ENCODE assay signal across 10 mouse cellular contexts in genomic region chr6:113660492-113661352, GRCm38 (mm10). TPM values are rescaled to one million over a fixed set of nuclear protein-coding genes. Genes with fewer than 3 reads are reported as not detected.
DNase-seq lines count a peak whose midpoint lies in the region; ATAC-seq and TF ChIP-seq lines count a peak whose summit lies in the region.
"Had no signal": no experiment of that assay in that cellular context is flagged by ENCODE, and none has a peak within 500 bp of the region (broad histone marks: within the 10 kb centered on the region; RNA-seq: fewer than 3 reads in every experiment).

No protein-coding gene starts in this region.

- no peak for TF ChIP-seq POLR2A in thymus, adult 2 months (IDR thresholded peaks at IDR 0.05; ENCODE audit: control insufficient read depth, extremely low read depth, insufficient read depth, low read length, poor library complexity)

- no peak overlapping the region for H3K4me3 ChIP-seq in thymus, adult 2 months (ENCODE audit: control insufficient read depth, insufficient read depth, low read length)
- H3K4me3 ChIP-seq in liver, embryonic 12.5 days, result no peak overlapping the region
- no peak overlapping the region for H3K4me3 ChIP-seq in stomach, postnatal 0 days (ENCODE audit: low read depth, low read length)
- no peak overlapping the region for H3K4me3 ChIP-seq in hindbrain, embryonic 16.5 days (ENCODE audit: low read length)
- H3K4me3 ChIP-seq: embryonic facial prominence, embryonic 12.5 days; midbrain, embryonic 12.5 days had no signal

- H3K36me3 ChIP-seq in thymus, adult 2 months (ENCODE audit: control insufficient read depth, insufficient read depth, low read length), result no peaks in the 10 kb centered on the region
- peaks cover 7% of the 10 kb centered on the region for H3K36me3 ChIP-seq in liver, embryonic 12.5 days
- H3K36me3 ChIP-seq in stomach, postnatal 0 days (ENCODE audit: control insufficient read depth, insufficient read depth, low read length), result no peaks in the 10 kb centered on the region
- no peaks in the 10 kb centered on the region for H3K36me3 ChIP-seq in hindbrain, embryonic 16.5 days (ENCODE audit: control insufficient read depth, insufficient read depth, low read length)
- H3K36me3 ChIP-seq: embryonic facial prominence, embryonic 12.5 days; midbrain, embryonic 12.5 days had no signal

- TF ChIP-seq EP300 in stomach, postnatal 0 days (optimal IDR thresholded peaks at IDR 0.05), result no peak

- peak; percentile 41 for DNase-seq in adrenal gland, postnatal 10 days
- DNase-seq in adrenal gland, adult 18-20 months (ENCODE audit: low spot score in 2 of 2), result no peak
- no peak for DNase-seq in thymus, adult 2 months
- no peak for DNase-seq in thymus, postnatal 25 days
- no peak for DNase-seq in stomach, postnatal 0 days (ENCODE audit: low spot score)
- DNase-seq in gastrocnemius, adult 18-20 months (ENCODE audit: low spot score), result no peak

- TF ChIP-seq CTCF in thymus, adult 2 months (IDR thresholded peaks at IDR 0.05; ENCODE audit: borderline replicate concordance, control insufficient read depth, extremely low read depth, insufficient read depth, low read length, poor library complexity), result no peak
- no peak for TF ChIP-seq CTCF in stomach, postnatal 0 days (IDR thresholded peaks at IDR 0.05; ENCODE audit: low read depth)

- H3K4me2 ChIP-seq in liver, embryonic 12.5 days, result no peak overlapping the region; the same call in 1 of the 2 replicates
- no peak overlapping the region for H3K4me2 ChIP-seq in stomach, postnatal 0 days (replicated peaks; ENCODE audit: low read depth)
- H3K4me2 ChIP-seq in hindbrain, embryonic 16.5 days (ENCODE audit: low read length), result no peak overlapping the region
- H3K4me2 ChIP-seq: embryonic facial prominence, embryonic 12.5 days; midbrain, embryonic 12.5 days had no signal

- peaks cover 5% of the 10 kb centered on the region for H3K9me3 ChIP-seq in liver, embryonic 12.5 days (replicated peaks)
- H3K9me3 ChIP-seq in stomach, postnatal 0 days (ENCODE audit: control insufficient read depth, low read length), result no peaks in the 10 kb centered on the region
- no peaks in the 10 kb centered on the region for H3K9me3 ChIP-seq in hindbrain, embryonic 16.5 days (ENCODE audit: control insufficient read depth, low read length)
- H3K9me3 ChIP-seq: embryonic facial prominence, embryonic 12.5 days; midbrain, embryonic 12.5 days had no signal

- peak overlapping the region; percentile 40; the same call in 1 of the 2 replicates for H3K27ac ChIP-seq in thymus, adult 2 months (ENCODE audit: control insufficient read depth, insufficient read depth, low read length)
- H3K27ac ChIP-seq in liver, embryonic 12.5 days, result 0 out of 2 replicates have a peak overlapping the region, but pooled peaks have one; percentile 3
- H3K27ac ChIP-seq in stomach, postnatal 0 days (replicated peaks), result peak overlapping the region; percentile 63
- no peak overlapping the region for H3K27ac ChIP-seq in hindbrain, embryonic 16.5 days (ENCODE audit: low read depth, low read length)
- H3K27ac ChIP-seq: embryonic facial prominence, embryonic 12.5 days; midbrain, embryonic 12.5 days had no signal

- no peak for ATAC-seq in liver, embryonic 12.5 days
- ATAC-seq in stomach, postnatal 0 days (ENCODE audit: low FRiP score, low TSS enrichment), result no peak
- ATAC-seq in hindbrain, embryonic 16.5 days, result no peak

- peaks cover 24% of the 10 kb centered on the region for H3K4me1 ChIP-seq in thymus, adult 2 months (replicated peaks; ENCODE audit: control insufficient read depth, insufficient read depth, low read length)
- peaks cover 32% of the 10 kb centered on the region for H3K4me1 ChIP-seq in liver, embryonic 12.5 days
- H3K4me1 ChIP-seq in stomach, postnatal 0 days (replicated peaks; ENCODE audit: control insufficient read depth, insufficient read depth), result no peaks in the 10 kb centered on the region
- H3K4me1 ChIP-seq in hindbrain, embryonic 16.5 days (ENCODE audit: control insufficient read depth, insufficient read depth, low read depth, low read length), result no peaks in the 10 kb centered on the region
- H3K4me1 ChIP-seq: midbrain, embryonic 12.5 days had no signal

- 80% methylated on average over 14 of the region's 14 CpGs for WGBS in thymus, adult 2 months
- 65% methylated on average over 14 of the region's 14 CpGs for WGBS in liver, embryonic 12.5 days (ENCODE audit: insufficient replicate concordance)
- WGBS in stomach, postnatal 0 days, result 58% methylated on average over 14 of the region's 14 CpGs
- 70% methylated on average over 14 of the region's 14 CpGs for WGBS in hindbrain, embryonic 16.5 days

- no peak overlapping the region for H3K9ac ChIP-seq in liver, embryonic 12.5 days
- H3K9ac ChIP-seq in stomach, postnatal 0 days (ENCODE audit: low read length), result no peak overlapping the region
- no peak overlapping the region for H3K9ac ChIP-seq in hindbrain, embryonic 16.5 days (ENCODE audit: low read depth, low read length)
- H3K9ac ChIP-seq: embryonic facial prominence, embryonic 12.5 days; midbrain, embryonic 12.5 days had no signal

- H3K27me3 ChIP-seq in thymus, adult 2 months (ENCODE audit: control insufficient read depth, insufficient read depth, low read length), result no peaks in the 10 kb centered on the region
- no peaks in the 10 kb centered on the region for H3K27me3 ChIP-seq in liver, embryonic 12.5 days (replicated peaks)
- no peaks in the 10 kb centered on the region for H3K27me3 ChIP-seq in stomach, postnatal 0 days (ENCODE audit: control insufficient read depth, insufficient read depth, low read length)
- H3K27me3 ChIP-seq in hindbrain, embryonic 16.5 days (replicated peaks; ENCODE audit: control insufficient read depth, insufficient read depth, low read length), result no peaks in the 10 kb centered on the region
- H3K27me3 ChIP-seq: embryonic facial prominence, embryonic 12.5 days; midbrain, embryonic 12.5 days had no signal

RNA-seq across cellular contexts. Expression of gene Irak2, which starts 22.5 kb away (rescaled TPM):
- 10 to 100 TPM; 15.8 to 23.3 TPM for total RNA-seq in adrenal gland, postnatal 10 days (2021)
- 10 to 100 TPM; 17.1 to 51.5 TPM for total RNA-seq in adrenal gland, adult 18-20 months (2021)
- polyA plus RNA-seq in thymus, adult 2 months (2012; rRNA removed), result 16.5 and 17.8 TPM in 2 replicates
- polyA plus RNA-seq in liver, embryonic 12.5 days (2016; fragmentation: Nextera tagmentation; extraction: Ambion mirVana), result 17.2 and 17.9 TPM in 2 replicates
- polyA plus RNA-seq in stomach, postnatal 0 days (2015; fragmentation: Nextera tagmentation; extraction: Ambion mirVana), result 9.6 and 10.2 TPM in 2 replicates
- polyA plus RNA-seq in hindbrain, embryonic 16.5 days (2015; fragmentation: Nextera tagmentation; extraction: Ambion mirVana), result 2.6 and 2.8 TPM in 2 replicates
- total RNA-seq in gastrocnemius, adult 18-20 months (2021), result 1 to 10 TPM; 4.6 to 9.0 TPM

RNA-seq across cellular contexts. Expression of gene Tatdn2, which starts 36.1 kb away (rescaled TPM):
- 10 to 100 TPM; 53.5 to 58.7 TPM for total RNA-seq in adrenal gland, postnatal 10 days (2021)
- total RNA-seq in adrenal gland, adult 18-20 months (2021), result 10 to 100 TPM; 50.4 to 63.2 TPM
- 35.2 and 35.7 TPM in 2 replicates for polyA plus RNA-seq in thymus, adult 2 months (2012; rRNA removed)
- polyA plus RNA-seq in liver, embryonic 12.5 days (2016; fragmentation: Nextera tagmentation; extraction: Ambion mirVana), result 1.3 TPM in 2 replicates
- polyA plus RNA-seq in stomach, postnatal 0 days (2015; fragmentation: Nextera tagmentation; extraction: Ambion mirVana), result 0.73 and 0.97 TPM in 2 replicates
- polyA plus RNA-seq in hindbrain, embryonic 16.5 days (2015; fragmentation: Nextera tagmentation; extraction: Ambion mirVana), result 0.56 and 1.3 TPM in 2 replicates
- total RNA-seq in gastrocnemius, adult 18-20 months (2021), result 10 to 100 TPM; 38.0 to 47.5 TPM

RNA-seq across cellular contexts. Expression of gene Vhl, which starts 37.0 kb away (rescaled TPM):
- 10 to 100 TPM; 24.7 to 26.3 TPM for total RNA-seq in adrenal gland, postnatal 10 days (2021)
- total RNA-seq in adrenal gland, adult 18-20 months (2021), result 10 to 100 TPM; 20.9 to 21.4 TPM
- 33.5 and 37.9 TPM in 2 replicates for polyA plus RNA-seq in thymus, adult 2 months (2012; rRNA removed)
- 13.9 and 14.8 TPM in 2 replicates for polyA plus RNA-seq in liver, embryonic 12.5 days (2016; fragmentation: Nextera tagmentation; extraction: Ambion mirVana)
- 23.4 and 24.3 TPM in 2 replicates for polyA plus RNA-seq in stomach, postnatal 0 days (2015; fragmentation: Nextera tagmentation; extraction: Ambion mirVana)
- polyA plus RNA-seq in hindbrain, embryonic 16.5 days (2015; fragmentation: Nextera tagmentation; extraction: Ambion mirVana), result 73.0 and 74.5 TPM in 2 replicates
- 1 to 10 TPM; 4.2 to 5.0 TPM for total RNA-seq in gastrocnemius, adult 18-20 months (2021)

RNA-seq across cellular contexts. Expression of gene Brk1, which starts 56.1 kb away (rescaled TPM):
- total RNA-seq in adrenal gland, postnatal 10 days (2021), result 100 to 1,000 TPM; 139 to 159 TPM
- 100 to 1,000 TPM; 150 to 205 TPM for total RNA-seq in adrenal gland, adult 18-20 months (2021)
- 197 and 243 TPM in 2 replicates for polyA plus RNA-seq in thymus, adult 2 months (2012; rRNA removed)
- 106 and 109 TPM in 2 replicates for polyA plus RNA-seq in liver, embryonic 12.5 days (2016; fragmentation: Nextera tagmentation; extraction: Ambion mirVana)
- 199 and 201 TPM in 2 replicates for polyA plus RNA-seq in stomach, postnatal 0 days (2015; fragmentation: Nextera tagmentation; extraction: Ambion mirVana)
- 246 and 270 TPM in 2 replicates for polyA plus RNA-seq in hindbrain, embryonic 16.5 days (2015; fragmentation: Nextera tagmentation; extraction: Ambion mirVana)
- total RNA-seq in gastrocnemius, adult 18-20 months (2021), result 10 to 100 TPM; 40.7 to 41.1 TPM

RNA-seq across cellular contexts. Expression of gene Ghrl, which starts 59.0 kb away (rescaled TPM):
- total RNA-seq in adrenal gland, postnatal 10 days (2021), result not detected
- total RNA-seq in adrenal gland, adult 18-20 months (2021), result not detected
- polyA plus RNA-seq in thymus, adult 2 months (2012; rRNA removed), result 1.8 and 2.0 TPM in 2 replicates
- polyA plus RNA-seq in liver, embryonic 12.5 days (2016; fragmentation: Nextera tagmentation; extraction: Ambion mirVana), result not detected in 2 replicates
- 514 and 560 TPM in 2 replicates for polyA plus RNA-seq in stomach, postnatal 0 days (2015; fragmentation: Nextera tagmentation; extraction: Ambion mirVana)
- polyA plus RNA-seq in hindbrain, embryonic 16.5 days (2015; fragmentation: Nextera tagmentation; extraction: Ambion mirVana), result 0.93 and 1.2 TPM in 2 replicates
- total RNA-seq in gastrocnemius, adult 18-20 months (2021), result not detected
- polyA plus RNA-seq: embryonic facial prominence, embryonic 12.5 days had no signal

Comparison
In these comparisons a context has a peak if more than half of its experiments do, and no peak if none do; other contexts are left out.
1. RNA of gene Tatdn2, which starts 36.1 kb away (polyA plus RNA-seq): 35.2 to 35.7 TPM in thymus, adult 2 months; 1.3 TPM in liver, embryonic 12.5 days, 0.73 to 0.97 TPM in stomach, postnatal 0 days and 0.56 to 1.3 TPM in hindbrain, embryonic 16.5 days; every median in the first group is over 10 times any median in the second.